Mouse (Mus musculus) CH12.LX (cell line): ENCODE data around the gene Dctn1. TPM values are rescaled to one million over a fixed set of nuclear protein-coding genes. Genes with fewer than 3 reads are reported as not detected.

Experiments used
- DNase-seq: peaks from one replicate; pipeline ENCODE4 v3.0.0-alpha.2; 2013; ENCODE audit errors: extremely low read depth
- H3K27ac ChIP-seq: 2 replicates; pipeline ENCODE4 v1.5.1; 2012; ENCODE audit warnings: low read depth, mild to moderate bottlenecking, control low read depth, moderate library complexity; ENCODE audit not compliant: insufficient read depth
- H3K27me3 ChIP-seq: replicated peaks from 2 replicates; pipeline ENCODE3; 2012; ENCODE audit warnings: inconsistent platforms
- H3K36me3 ChIP-seq, 2 experiments: replicated peaks in 1 of 2; 2 replicates each; pipeline versions ENCODE3 to v1.6.1; 2012; ENCODE audit warnings: inconsistent platforms in 1 of 2, low read length in 1 of 2, mild to moderate bottlenecking in 1 of 2, mixed read lengths in 1 of 2, moderate library complexity in 1 of 2; ENCODE audit not compliant: control insufficient read depth in 1 of 2, insufficient read depth in 1 of 2
- H3K4me1 ChIP-seq, 2 experiments: 2 replicates each; pipeline ENCODE4 v1.6.1; 2012; ENCODE audit warnings: inconsistent platforms in 1 of 2, moderate library complexity in 1 of 2; ENCODE audit not compliant: insufficient read depth in 2 of 2, control insufficient read depth in 1 of 2
- H3K4me2 ChIP-seq: 2 replicates; pipeline ENCODE4 v1.6.1; 2012; ENCODE audit warnings: low read depth, mild to moderate bottlenecking, control low read depth; ENCODE audit not compliant: poor library complexity, insufficient read depth, severe bottlenecking
- H3K4me3 ChIP-seq, 3 experiments: fragments of 150-350 bp in 1 of 3; sonication (generic) in 1 of 3; replicated peaks in 1 of 3; 2 replicates each; pipeline versions ENCODE3 to v1.5.1; 2011 to 2012; ENCODE audit warnings: low read depth in 2 of 3, low read length in 2 of 3, mild to moderate bottlenecking in 2 of 3, moderate library complexity in 2 of 3, control low read depth in 1 of 3, improper control_type of control experiment in 1 of 3, inconsistent platforms in 1 of 3, mixed read lengths in 1 of 3; ENCODE audit not compliant: poor library complexity in 1 of 3
- H3K79me2 ChIP-seq: replicated peaks from 2 replicates; pipeline ENCODE4 v1.6.1; 2012; ENCODE audit warnings: mild to moderate bottlenecking, moderate library complexity; ENCODE audit not compliant: control insufficient read depth, poor library complexity, insufficient read depth, severe bottlenecking; ENCODE audit errors: extremely low read depth
- H3K9ac ChIP-seq: 2 replicates; pipeline ENCODE4 v1.6.1; 2012; ENCODE audit warnings: low read depth, mild to moderate bottlenecking, control low read depth, moderate library complexity; ENCODE audit not compliant: insufficient read depth
- H3K9me3 ChIP-seq: replicated peaks from 2 replicates; pipeline ENCODE3; 2012; ENCODE audit warnings: low read length, inconsistent platforms, mixed read lengths
- CHD1 ChIP-seq: IDR thresholded peaks from 2 replicates; pipeline ENCODE4 v1.6.1; 2012; ENCODE audit warnings: low read depth, low read length, improper control_type of control experiment, inconsistent platforms
- CHD2 ChIP-seq: IDR thresholded peaks from 2 replicates; pipeline ENCODE4 v1.6.1; 2011; ENCODE audit warnings: low read length, improper control_type of control experiment
- CTCF ChIP-seq, 2 experiments: IDR thresholded peaks in 1 of 2; conservative IDR thresholded peaks in 1 of 2; 2 replicates each; pipeline ENCODE4 v1.5.1; 2011 to 2012; ENCODE audit warnings: low read depth in 2 of 2, low read length in 2 of 2, improper control_type of control experiment in 1 of 2, inconsistent platforms in 1 of 2, mild to moderate bottlenecking in 1 of 2, moderate library complexity in 1 of 2
- ELF1 ChIP-seq: IDR thresholded peaks from 2 replicates; pipeline ENCODE4 v1.6.1; 2014; ENCODE audit warnings: low read depth, mild to moderate bottlenecking, inconsistent platforms, low read length, improper control_type of control experiment
- EP300 ChIP-seq: IDR thresholded peaks from 2 replicates; pipeline ENCODE4 v1.6.1; 2011; ENCODE audit warnings: low read length, improper control_type of control experiment
- GABPA ChIP-seq: IDR thresholded peaks from 2 replicates; pipeline ENCODE4 v1.6.1; 2012; ENCODE audit warnings: low read depth, low read length, improper control_type of control experiment, inconsistent platforms; ENCODE audit not compliant: insufficient replicate concordance
- JUND ChIP-seq: conservative IDR thresholded peaks from 2 replicates; pipeline ENCODE4 v1.6.1; 2011; ENCODE audit warnings: low read depth, low read length, improper control_type of control experiment
- MAFK ChIP-seq: IDR thresholded peaks from 2 replicates; pipeline ENCODE4 v1.6.1; 2011; ENCODE audit warnings: low read length, improper control_type of control experiment; ENCODE audit not compliant: insufficient replicate concordance
- MEF2A ChIP-seq: IDR thresholded peaks from 2 replicates; pipeline ENCODE4 v1.6.1; 2014; ENCODE audit warnings: low read depth, mild to moderate bottlenecking, inconsistent platforms, low read length, improper control_type of control experiment, borderline replicate concordance
- MXI1 ChIP-seq: IDR thresholded peaks from 2 replicates; pipeline ENCODE4 v1.6.1; 2011; ENCODE audit warnings: mild to moderate bottlenecking, low read depth, low read length, improper control_type of control experiment
- NELFE ChIP-seq: IDR thresholded peaks from 2 replicates; pipeline ENCODE4 v1.6.1; 2011; ENCODE audit warnings: low read depth, low read length, improper control_type of control experiment
- NRF1 ChIP-seq: IDR thresholded peaks from 2 replicates; pipeline ENCODE4 v1.6.1; 2014; ENCODE audit warnings: low read depth, mild to moderate bottlenecking, inconsistent platforms, low read length, improper control_type of control experiment, moderate library complexity
- PAX5 ChIP-seq: IDR thresholded peaks from 2 replicates; pipeline ENCODE4 v1.6.1; 2012; ENCODE audit warnings: low read length, inconsistent platforms, mixed read lengths
- POLR2AphosphoS2 ChIP-seq: IDR thresholded peaks from 2 replicates; pipeline ENCODE4 v1.6.1; 2011; ENCODE audit warnings: low read depth, low read length, improper control_type of control experiment
- SMC3 ChIP-seq: IDR thresholded peaks from 2 replicates; pipeline ENCODE4 v1.6.1; 2011; ENCODE audit warnings: low read depth, low read length, improper control_type of control experiment
- UBTF ChIP-seq: IDR thresholded peaks from 2 replicates; pipeline ENCODE4 v1.6.1; 2012; ENCODE audit warnings: low read depth, mild to moderate bottlenecking, inconsistent platforms, low read length, improper control_type of control experiment, moderate library complexity
- USF1 ChIP-seq: IDR thresholded peaks from 2 replicates; pipeline ENCODE4 v1.6.1; 2014; ENCODE audit warnings: low read depth, mild to moderate bottlenecking, inconsistent platforms, low read length, improper control_type of control experiment
- dilution Hi-C: fragments of 300-500 bp; cut with MboI; formaldehyde crosslinking; loops from 2 replicates; pipeline ENCODE4 v1.14.3; 2020; ENCODE audit warnings: low sequenced_read_pairs; ENCODE audit not compliant: extremely low pct_unique_long_range_greater_than_20kb, extremely low pct_ligation_motif_present
- in situ Hi-C: fragments of 300-500 bp; cut with MboI; formaldehyde crosslinking; loops from 3 replicates; pipeline ENCODE4 v1.14.3; 2019; ENCODE audit warnings: low sequenced_read_pairs, low pct_ligation_motif_present, low pct_unique_long_range_greater_than_20kb, mixed read lengths
- polyA plus RNA-seq: library from polyadenylated mRNA; unstranded; fragments of >175 nt; gene quantifications from 2 replicates; pipeline ENCODE4 v1.2.1, GENCODE M21; 2012; ENCODE audit warnings: low read depth; ENCODE audit not compliant: insufficient read length
- total RNA-seq, 2 experiments: library from RNA; depleted of rRNA; stranded (reverse); fragments of 300-350 nt in 1 of 2; fragments of >200 nt in 1 of 2; gene quantifications; 2 replicates each; pipeline ENCODE4 v1.2.3; 2012 to 2014

Dctn1 gene
- total and polyA plus RNA-seq, 3 experiments, result 12.8 to 36.4 (median 19.8) TPM

- peaks cover 2% of the 10 kb centered on the region for H3K27me3 ChIP-seq
- no peaks in the 10 kb centered on the region for H3K79me2 ChIP-seq
- no peak overlapping the region for H3K4me2 ChIP-seq
- dilution Hi-C loops (no loop called here), in situ Hi-C loops (no loop called here)
- H3K4me3 ChIP-seq, result no peak overlapping the region
- H3K9me3 ChIP-seq, result no peaks in the 10 kb centered on the region
- no peak overlapping the region for H3K9ac ChIP-seq
- peaks cover 7 to 31% of the 10 kb centered on the region in 2 experiments; a peak in 3 of 4 replicates for H3K4me1 ChIP-seq
- H3K36me3 ChIP-seq, result no peaks in the 10 kb centered on the region
- TF ChIP-seq GABPA (no peak), USF1 (no peak), CHD2 (no peak), POLR2AphosphoS2 (no peak), MAFK (no peak), PAX5 (no peak), SMC3 (no peak), UBTF (no peak), NRF1 (no peak)
- no peak overlapping the region for H3K27ac ChIP-seq
- DNase-seq, result no peak
Observed at GRCm38 (mm10) chr6:83136291-83136880, 29.3 kb upstream of the Dctn1 start.

- DNase-seq, result no peak
- H3K36me3 ChIP-seq, result no peaks in the 10 kb centered on the region
- dilution Hi-C loops, result no loop called here
- no peak overlapping the region for H3K9ac ChIP-seq
- no peaks in the 10 kb centered on the region for H3K9me3 ChIP-seq
- TF ChIP-seq ELF1, result no peak
- no peak for TF ChIP-seq UBTF
- no peak for TF ChIP-seq NELFE
- no peak for TF ChIP-seq MEF2A
- no peak for TF ChIP-seq CHD1
- TF ChIP-seq MAFK, result no peak
- no peak for TF ChIP-seq JUND
- TF ChIP-seq USF1, result no peak
- TF ChIP-seq EP300, result no peak
- no peak for TF ChIP-seq CTCF (conservative IDR thresholded peaks at IDR 0.05 in 1 of 2, IDR thresholded peaks at IDR 0.05 in 1 of 2; ENCODE audit: low read depth in 2 of 2, low read length in 2 of 2)
- no peak for TF ChIP-seq MXI1
- H3K27ac ChIP-seq, result no peak overlapping the region
- H3K4me1 ChIP-seq, result peaks cover 7 to 31% of the 10 kb centered on the region in 2 experiments; a peak in 3 of 4 replicates
- no peaks in the 10 kb centered on the region for H3K79me2 ChIP-seq
- in situ Hi-C loops, result no loop called here
- peaks cover 2% of the 10 kb centered on the region for H3K27me3 ChIP-seq
- H3K4me3 ChIP-seq, result peak overlapping the region in 2 of 3 experiments; percentile 13 to 19
- H3K4me2 ChIP-seq, result no peak overlapping the region
Observed at GRCm38 (mm10) chr6:83136881-83137575, 28.7 kb upstream of the Dctn1 start.
